Mouse (Mus musculus): ENCODE measurements at regions not wholly inside any gene's neighbourhood (a gene's known extent, or its start where the extent isn't known, plus 50 kb on each side); places are given as distances from the start of the nearest gene placed in this dataset.
A peak's percentile ranks its signal among the peaks of the same experiment; 100 is the strongest.

- TF ChIP-seq POLR2A (IDR thresholded peaks at IDR 0.05; ENCODE audit: borderline replicate concordance, extremely low read depth, insufficient read depth, insufficient read length, poor library complexity, severe bottlenecking): peak; percentile 40
- no peak for TF ChIP-seq CTCF (IDR thresholded peaks at IDR 0.05; ENCODE audit: borderline replicate concordance, extremely low read depth, insufficient read depth, insufficient read length)
- DNase-seq (ENCODE audit: low read depth): peak; percentile 89
These were observed 64.5 kb upstream of the Ppara start for GRCm38 (mm10) chr15:85670176-85670788.

GRCm38 (mm10) chr15:85670789-85671700, 63.7 kb upstream of the Ppara start:
- no peak for TF ChIP-seq CTCF (IDR thresholded peaks at IDR 0.05; ENCODE audit: borderline replicate concordance, extremely low read depth, insufficient read depth, insufficient read length)
- TF ChIP-seq POLR2A (IDR thresholded peaks at IDR 0.05; ENCODE audit: borderline replicate concordance, extremely low read depth, insufficient read depth, insufficient read length, poor library complexity, severe bottlenecking): peak; percentile 75
- DNase-seq (ENCODE audit: low read depth): peak; percentile 94

GRCm38 (mm10) chr15:85671701-85672191, 63.0 kb upstream of the Ppara start:
- TF ChIP-seq CTCF (IDR thresholded peaks at IDR 0.05; ENCODE audit: borderline replicate concordance, extremely low read depth, insufficient read depth, insufficient read length) (no peak), POLR2A (IDR thresholded peaks at IDR 0.05; ENCODE audit: borderline replicate concordance, extremely low read depth, insufficient read depth, insufficient read length, poor library complexity, severe bottlenecking) (no peak)
- DNase-seq (ENCODE audit: low read depth): no peak

GRCm38 (mm10) chr15:85672376-85672775, 62.4 kb upstream of the Ppara start:
- no peak for DNase-seq (ENCODE audit: low read depth)
- TF ChIP-seq CTCF (IDR thresholded peaks at IDR 0.05; ENCODE audit: borderline replicate concordance, extremely low read depth, insufficient read depth, insufficient read length) (no peak), POLR2A (IDR thresholded peaks at IDR 0.05; ENCODE audit: borderline replicate concordance, extremely low read depth, insufficient read depth, insufficient read length, poor library complexity, severe bottlenecking) (no peak)

GRCm38 (mm10) chr15:85672931-85673330, 61.9 kb upstream of the Ppara start:
- no peak for TF ChIP-seq CTCF (IDR thresholded peaks at IDR 0.05; ENCODE audit: borderline replicate concordance, extremely low read depth, insufficient read depth, insufficient read length)
- TF ChIP-seq POLR2A (IDR thresholded peaks at IDR 0.05; ENCODE audit: borderline replicate concordance, extremely low read depth, insufficient read depth, insufficient read length, poor library complexity, severe bottlenecking): no peak
- DNase-seq (ENCODE audit: low read depth): no peak

- TF ChIP-seq POLR2A (IDR thresholded peaks at IDR 0.05; ENCODE audit: borderline replicate concordance, extremely low read depth, insufficient read depth, insufficient read length, poor library complexity, severe bottlenecking) (no peak), CTCF (IDR thresholded peaks at IDR 0.05; ENCODE audit: borderline replicate concordance, extremely low read depth, insufficient read depth, insufficient read length) (no peak)
- no peak for DNase-seq (ENCODE audit: low read depth)
These were observed 61.3 kb upstream of the Ppara start for GRCm38 (mm10) chr15:85673506-85673905.

GRCm38 (mm10) chr15:85674191-85674984, 60.4 kb upstream of the Ppara start:
- TF ChIP-seq CTCF (IDR thresholded peaks at IDR 0.05; ENCODE audit: borderline replicate concordance, extremely low read depth, insufficient read depth, insufficient read length) (no peak), POLR2A (IDR thresholded peaks at IDR 0.05; ENCODE audit: borderline replicate concordance, extremely low read depth, insufficient read depth, insufficient read length, poor library complexity, severe bottlenecking) (no peak)

GRCm38 (mm10) chr15:85675126-85675525, 59.7 kb upstream of the Ppara start:
- DNase-seq (ENCODE audit: low read depth): no peak
- TF ChIP-seq CTCF (IDR thresholded peaks at IDR 0.05; ENCODE audit: borderline replicate concordance, extremely low read depth, insufficient read depth, insufficient read length) (no peak), POLR2A (IDR thresholded peaks at IDR 0.05; ENCODE audit: borderline replicate concordance, extremely low read depth, insufficient read depth, insufficient read length, poor library complexity, severe bottlenecking) (no peak)

More at GRCm38 (mm10) chr15:85674191-85674984, 60.4 kb upstream of the Ppara start:
- DNase-seq (ENCODE audit: low read depth): no peak

GRCm38 (mm10) chr15:85675736-85676135, 59.0 kb upstream of the Ppara start:
- no peak for DNase-seq (ENCODE audit: low read depth)

GRCm38 (mm10) chr15:85676156-85676555, 58.6 kb upstream of the Ppara start:
- TF ChIP-seq POLR2A (IDR thresholded peaks at IDR 0.05; ENCODE audit: borderline replicate concordance, extremely low read depth, insufficient read depth, insufficient read length, poor library complexity, severe bottlenecking) (no peak), CTCF (IDR thresholded peaks at IDR 0.05; ENCODE audit: borderline replicate concordance, extremely low read depth, insufficient read depth, insufficient read length) (no peak)
- DNase-seq (ENCODE audit: low read depth): no peak

More at GRCm38 (mm10) chr15:85675736-85676135, 59.0 kb upstream of the Ppara start:
- no peak for TF ChIP-seq POLR2A (IDR thresholded peaks at IDR 0.05; ENCODE audit: borderline replicate concordance, extremely low read depth, insufficient read depth, insufficient read length, poor library complexity, severe bottlenecking)
- TF ChIP-seq CTCF (IDR thresholded peaks at IDR 0.05; ENCODE audit: borderline replicate concordance, extremely low read depth, insufficient read depth, insufficient read length): no peak

GRCm38 (mm10) chr15:85676871-85677270, 57.9 kb upstream of the Ppara start:
- DNase-seq (ENCODE audit: low read depth): no peak
- TF ChIP-seq CTCF (IDR thresholded peaks at IDR 0.05; ENCODE audit: borderline replicate concordance, extremely low read depth, insufficient read depth, insufficient read length) (no peak), POLR2A (IDR thresholded peaks at IDR 0.05; ENCODE audit: borderline replicate concordance, extremely low read depth, insufficient read depth, insufficient read length, poor library complexity, severe bottlenecking) (no peak)
